Mouse (Mus musculus): ENCODE results near the gene Asic2. TPM values are rescaled to one million over a fixed set of nuclear protein-coding genes. Genes with fewer than 3 reads are reported as not detected.

The Asic2 gene
- polyA plus RNA-seq, 1 experiment from 2014 or later = 0.47 TPM

DNA sequence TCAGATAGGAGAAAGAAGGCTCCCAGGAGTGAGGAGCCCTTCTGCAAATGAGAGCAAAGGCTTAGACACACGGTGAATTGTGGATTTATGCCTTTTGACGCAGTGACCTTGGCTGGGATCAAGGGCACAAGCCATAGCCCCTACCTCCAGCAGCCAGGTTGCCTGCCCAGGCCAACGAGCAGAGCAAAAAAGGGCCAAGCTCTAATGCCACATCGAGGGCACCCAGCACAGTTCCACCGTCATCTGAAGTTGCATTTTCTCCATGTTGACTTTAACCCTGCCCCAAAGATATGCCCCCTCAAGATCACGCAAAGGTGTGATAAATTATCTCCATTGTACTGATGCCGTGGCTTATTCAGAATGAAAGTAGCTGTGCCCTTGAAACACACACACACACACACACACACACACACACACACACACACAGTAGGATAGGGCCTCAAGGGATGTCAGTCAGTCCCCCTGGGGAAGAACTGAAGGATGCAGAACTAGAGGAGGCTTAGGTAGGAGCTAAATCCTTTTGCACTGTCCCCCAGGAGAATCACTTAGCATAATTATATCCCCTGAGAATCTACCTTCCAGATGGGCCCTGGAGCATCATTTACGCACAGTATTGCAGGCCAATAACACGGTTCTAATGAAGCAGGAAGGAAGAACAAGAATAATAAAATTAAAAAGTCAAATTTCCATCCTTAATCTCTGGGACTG is 96.6 kb downstream of the Asic2 start:
- no peak overlapping the region for H3K4me3 ChIP-seq (ENCODE audit: low read depth, low read length)
- DNase-seq (ENCODE audit: low spot score) = no peak
- H3K27me3 ChIP-seq (ENCODE audit: control insufficient read depth, insufficient read depth, low read length) = no peaks in the 10 kb centered on the region
- H3K27ac ChIP-seq (replicated peaks) = no peak overlapping the region
- 34% methylated on average over 9 of the region's 9 CpGs for WGBS
- no peaks in the 10 kb centered on the region for H3K9me3 ChIP-seq (ENCODE audit: control insufficient read depth, low read length)
- TF ChIP-seq CTCF (IDR thresholded peaks at IDR 0.05; ENCODE audit: low read depth) (no peak), EP300 (optimal IDR thresholded peaks at IDR 0.05) (no peak)
- no peak overlapping the region for H3K4me2 ChIP-seq (replicated peaks; ENCODE audit: low read depth)
- no peak for ATAC-seq (ENCODE audit: low FRiP score, low TSS enrichment)
- no peak overlapping the region for H3K9ac ChIP-seq (ENCODE audit: low read length)
- H3K36me3 ChIP-seq (ENCODE audit: control insufficient read depth, insufficient read depth, low read length) = no peaks in the 10 kb centered on the region
- H3K4me1 ChIP-seq (replicated peaks; ENCODE audit: control insufficient read depth, insufficient read depth) = no peaks in the 10 kb centered on the region

DNA sequence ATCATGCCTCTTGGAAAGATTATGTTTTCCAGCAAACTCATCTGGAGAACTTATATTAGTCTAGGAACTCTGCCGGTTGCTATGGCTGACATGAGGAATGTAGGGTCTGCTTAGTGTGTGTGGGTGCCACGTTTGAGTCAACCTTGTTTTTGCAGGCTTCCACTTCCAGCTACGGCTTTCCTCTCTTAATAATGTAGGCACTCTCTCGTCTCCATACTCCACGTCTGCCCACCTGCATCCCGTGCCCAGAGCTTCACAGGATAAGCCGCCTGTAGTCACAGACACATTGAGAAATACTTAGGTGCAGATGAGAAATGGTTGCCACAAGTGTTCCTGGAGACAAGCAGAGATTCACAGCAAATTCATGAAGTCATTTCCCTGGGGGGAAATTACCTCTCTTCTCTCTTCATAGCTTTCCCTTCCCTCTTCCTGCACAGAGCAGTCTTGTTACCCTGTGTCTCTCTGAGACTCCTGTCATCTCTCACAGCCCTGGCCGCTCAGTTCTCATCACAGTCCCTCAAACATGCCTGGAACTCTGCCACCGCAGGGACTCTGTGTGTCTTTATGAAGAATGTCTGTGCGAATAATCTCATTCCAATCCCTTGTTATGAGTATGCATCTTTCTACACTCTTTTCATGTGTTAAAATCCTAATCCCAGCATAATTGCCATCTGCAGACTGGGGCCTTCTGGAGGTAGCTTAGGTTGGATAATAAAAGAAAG is 102.4 kb downstream of the Asic2 start:
- H3K9ac ChIP-seq (ENCODE audit: low read length) = no peak overlapping the region
- WGBS = 61% methylated on average over 10 of the region's 10 CpGs
- H3K4me3 ChIP-seq (ENCODE audit: low read depth, low read length) = no peak overlapping the region
- no peaks in the 10 kb centered on the region for H3K27me3 ChIP-seq (ENCODE audit: control insufficient read depth, insufficient read depth, low read length)
- H3K4me2 ChIP-seq (replicated peaks; ENCODE audit: low read depth) = no peak overlapping the region
- H3K9me3 ChIP-seq (ENCODE audit: control insufficient read depth, low read length) = no peaks in the 10 kb centered on the region
- no peaks in the 10 kb centered on the region for H3K36me3 ChIP-seq (ENCODE audit: control insufficient read depth, insufficient read depth, low read length)
- H3K27ac ChIP-seq (replicated peaks) = no peak overlapping the region
- TF ChIP-seq EP300 (optimal IDR thresholded peaks at IDR 0.05) (no peak), CTCF (IDR thresholded peaks at IDR 0.05; ENCODE audit: low read depth) (no peak)
- H3K4me1 ChIP-seq (replicated peaks; ENCODE audit: control insufficient read depth, insufficient read depth) = no peaks in the 10 kb centered on the region
- no peak for ATAC-seq (ENCODE audit: low FRiP score, low TSS enrichment)
- DNase-seq (ENCODE audit: low spot score) = no peak

DNA sequence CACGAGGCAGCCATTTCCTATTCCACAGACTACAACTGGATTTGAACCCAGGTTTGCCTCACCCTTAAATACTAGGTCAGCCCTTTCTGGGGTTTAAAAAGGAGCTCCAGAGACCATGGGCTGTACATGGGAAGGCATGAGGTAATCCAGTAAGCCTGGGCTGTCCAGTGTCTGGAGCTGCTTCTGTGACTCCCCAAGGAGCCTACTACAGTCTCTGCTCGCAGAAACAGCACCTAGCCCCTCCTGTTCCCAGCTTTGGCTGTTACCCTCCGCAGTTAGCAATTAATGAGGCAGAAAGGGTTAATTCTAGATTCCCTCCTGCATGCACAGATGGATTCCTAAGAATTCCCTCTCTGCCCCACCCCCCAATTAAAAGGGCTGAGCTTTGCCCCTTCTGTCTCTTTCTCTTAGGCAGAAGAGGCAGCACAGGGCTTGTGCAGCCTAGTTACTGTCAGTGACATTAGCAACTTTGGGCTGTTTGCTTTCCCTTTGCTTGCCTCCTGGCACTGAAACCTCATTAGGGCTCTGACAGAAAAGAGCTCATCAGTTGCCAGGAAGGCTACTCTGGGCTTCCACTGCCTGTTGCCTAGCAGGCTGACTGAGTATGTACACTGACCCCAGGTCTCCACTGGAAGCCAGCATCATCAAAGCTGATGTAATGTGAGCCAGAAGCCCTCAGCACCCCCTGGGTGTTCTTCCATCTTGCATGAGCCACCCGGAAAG is 107.8 kb downstream of the Asic2 start, which contains the start of gene 5530401A14Rik:
Gene 5530401A14Rik (plus strand): TSS at position 424 of the 723 bp plus-strand sequence.
- 41% methylated on average over 4 of the region's 4 CpGs for WGBS
- Histone ChIP-seq H3K27me3 (ENCODE audit: control insufficient read depth, insufficient read depth, low read length) (no peaks in the 10 kb centered on the region), H3K27ac (replicated peaks) (no peak within 1 kb of the TSS), H3K9ac (ENCODE audit: low read length) (no peak within 1 kb of the TSS), H3K4me3 (ENCODE audit: low read depth, low read length) (no peak within 1 kb of the TSS), H3K9me3 (ENCODE audit: control insufficient read depth, low read length) (no peaks in the 10 kb centered on the region), H3K36me3 (ENCODE audit: control insufficient read depth, insufficient read depth, low read length) (no peaks in the 10 kb centered on the region), H3K4me1 (replicated peaks; ENCODE audit: control insufficient read depth, insufficient read depth) (no peaks in the 10 kb centered on the region), H3K4me2 (replicated peaks; ENCODE audit: low read depth) (no peak within 1 kb of the TSS)
- DNase-seq (ENCODE audit: low spot score) (no peak), ATAC-seq (ENCODE audit: low FRiP score, low TSS enrichment) (no peak)
- TF ChIP-seq CTCF (IDR thresholded peaks at IDR 0.05; ENCODE audit: low read depth) (no peak), EP300 (optimal IDR thresholded peaks at IDR 0.05) (no peak)

DNA sequence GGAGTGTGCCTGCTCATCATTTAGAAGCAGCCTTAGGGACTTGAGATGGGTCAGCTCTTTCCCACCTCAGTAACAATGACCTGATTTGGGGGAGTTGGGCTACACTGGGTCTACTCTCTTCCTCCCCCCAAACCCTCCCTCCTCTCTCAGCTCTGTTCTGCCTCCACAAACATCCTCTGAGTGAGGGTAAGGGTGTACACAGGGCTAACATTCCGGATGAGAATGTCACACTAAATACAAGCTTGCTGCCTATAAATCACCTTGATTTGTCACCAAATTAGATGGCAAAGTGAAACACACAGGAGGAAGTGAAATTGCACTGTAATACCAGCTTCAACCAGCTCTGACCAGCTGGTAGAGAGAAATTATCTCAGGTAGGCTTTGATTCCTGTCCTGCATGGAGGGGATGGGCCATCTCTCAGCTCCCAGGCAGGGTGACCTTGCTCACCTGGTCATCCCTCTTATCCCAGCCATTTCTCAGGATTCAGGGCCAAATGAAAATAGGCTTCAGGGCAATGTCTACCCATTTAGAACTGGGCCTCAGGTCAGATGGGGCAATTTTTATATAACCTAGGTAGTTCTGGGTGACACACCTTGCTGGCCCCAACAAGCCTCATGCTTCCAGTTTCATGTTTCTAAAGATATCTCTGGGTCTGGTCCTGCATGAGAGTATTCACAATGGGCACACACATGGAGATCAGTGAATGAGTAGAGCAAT is 120.3 kb downstream of the Asic2 start:
- no peak overlapping the region for H3K9ac ChIP-seq (ENCODE audit: low read length)
- no peak overlapping the region for H3K4me2 ChIP-seq (replicated peaks; ENCODE audit: low read depth)
- no peaks in the 10 kb centered on the region for H3K36me3 ChIP-seq (ENCODE audit: control insufficient read depth, insufficient read depth, low read length)
- DNase-seq (ENCODE audit: low spot score) = no peak
- no peak for ATAC-seq (ENCODE audit: low FRiP score, low TSS enrichment)
- no peak overlapping the region for H3K27ac ChIP-seq (replicated peaks)
- TF ChIP-seq EP300 (optimal IDR thresholded peaks at IDR 0.05) = no peak
- H3K27me3 ChIP-seq (ENCODE audit: control insufficient read depth, insufficient read depth, low read length) = no peaks in the 10 kb centered on the region
- H3K4me3 ChIP-seq (ENCODE audit: low read depth, low read length) = no peak overlapping the region
- WGBS = 14% methylated on average over 1 of the region's 1 CpGs
- no peaks in the 10 kb centered on the region for H3K4me1 ChIP-seq (replicated peaks; ENCODE audit: control insufficient read depth, insufficient read depth)
- no peaks in the 10 kb centered on the region for H3K9me3 ChIP-seq (ENCODE audit: control insufficient read depth, low read length)

DNA sequence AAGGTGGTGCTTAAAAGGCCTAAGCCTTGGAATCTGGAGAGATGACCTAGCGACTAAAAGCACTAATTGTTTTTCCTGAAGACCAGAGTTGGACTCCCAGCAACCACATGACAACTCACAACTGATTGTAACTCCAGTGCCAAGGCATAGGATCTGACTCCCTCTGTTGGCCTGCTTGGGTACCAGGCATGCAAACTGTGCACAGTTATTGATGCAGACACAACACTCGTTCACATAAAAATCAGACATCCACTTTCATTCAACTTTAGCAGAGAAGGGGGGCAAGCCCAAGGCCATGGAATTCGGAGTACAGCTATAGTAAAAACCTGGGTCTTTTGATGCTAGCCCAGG is 122.6 kb downstream of the Asic2 start:
- no peak overlapping the region for H3K9ac ChIP-seq (ENCODE audit: low read length)
- no peaks in the 10 kb centered on the region for H3K36me3 ChIP-seq (ENCODE audit: control insufficient read depth, insufficient read depth, low read length)
- TF ChIP-seq EP300 (optimal IDR thresholded peaks at IDR 0.05) = no peak
- TF ChIP-seq CTCF (IDR thresholded peaks at IDR 0.05; ENCODE audit: low read depth) = peak; percentile 22; the same call in 1 of the 2 replicates
- H3K27ac ChIP-seq (replicated peaks) = no peak overlapping the region
- ATAC-seq (ENCODE audit: low FRiP score, low TSS enrichment) (no peak), DNase-seq (ENCODE audit: low spot score) (no peak)
- no peak overlapping the region for H3K4me3 ChIP-seq (ENCODE audit: low read depth, low read length)
- 74% methylated on average over 3 of the region's 3 CpGs for WGBS
- no peak overlapping the region for H3K4me2 ChIP-seq (replicated peaks; ENCODE audit: low read depth)
- H3K27me3 ChIP-seq (ENCODE audit: control insufficient read depth, insufficient read depth, low read length) = no peaks in the 10 kb centered on the region
- H3K9me3 ChIP-seq (ENCODE audit: control insufficient read depth, low read length) = no peaks in the 10 kb centered on the region
- H3K4me1 ChIP-seq (replicated peaks; ENCODE audit: control insufficient read depth, insufficient read depth) = no peaks in the 10 kb centered on the region

Data from stomach, postnatal 0 days (tissue).